Mouse (Mus musculus) C2C12 (cell line): Measurements from ENCODE around the gene Cd244a.

ENCODE experiments used
- CTCF ChIP-seq: IDR thresholded peaks from one replicate; pipeline ENCODE4 v1.5.1; 2011; ENCODE audit not compliant: control insufficient read depth, insufficient read depth, insufficient read length
- USF1 ChIP-seq: IDR thresholded peaks from one replicate; pipeline ENCODE4 v1.6.1; 2011; ENCODE audit warnings: low read depth, mild to moderate bottlenecking, control low read depth, moderate library complexity

DNA sequence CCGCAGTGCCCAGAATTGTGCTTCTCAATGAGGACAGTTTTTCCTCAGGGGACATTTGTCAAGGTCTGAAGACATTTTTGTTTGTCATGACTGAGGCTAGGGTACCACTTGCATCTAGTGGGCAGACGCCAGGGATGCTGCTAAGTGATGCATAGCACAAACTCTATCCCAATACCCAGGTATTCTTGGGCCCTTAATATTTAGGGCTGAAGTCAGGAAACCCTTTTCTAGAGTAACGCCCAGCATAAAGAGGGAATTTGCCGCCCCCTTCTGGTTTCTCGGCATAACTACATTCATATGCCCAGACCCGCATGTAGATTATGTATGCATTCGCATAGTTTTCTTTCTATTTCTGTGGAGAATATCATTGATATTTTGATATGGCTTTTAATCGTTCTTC, 7.8 kb downstream of the Cd244a start:
- TF ChIP-seq CTCF = no peak
- no peak for TF ChIP-seq USF1
